Mouse (Mus musculus): ENCODE measurements around the gene Atf7ip2.
A peak's percentile ranks its signal among the peaks of the same experiment; 100 is the strongest.
"Not testable (repeated sequence)": the region's sequence is repeated elsewhere in the genome, so short reads cannot be mapped to it uniquely, and the experiment has no call there.

The Atf7ip2 gene

DNA sequence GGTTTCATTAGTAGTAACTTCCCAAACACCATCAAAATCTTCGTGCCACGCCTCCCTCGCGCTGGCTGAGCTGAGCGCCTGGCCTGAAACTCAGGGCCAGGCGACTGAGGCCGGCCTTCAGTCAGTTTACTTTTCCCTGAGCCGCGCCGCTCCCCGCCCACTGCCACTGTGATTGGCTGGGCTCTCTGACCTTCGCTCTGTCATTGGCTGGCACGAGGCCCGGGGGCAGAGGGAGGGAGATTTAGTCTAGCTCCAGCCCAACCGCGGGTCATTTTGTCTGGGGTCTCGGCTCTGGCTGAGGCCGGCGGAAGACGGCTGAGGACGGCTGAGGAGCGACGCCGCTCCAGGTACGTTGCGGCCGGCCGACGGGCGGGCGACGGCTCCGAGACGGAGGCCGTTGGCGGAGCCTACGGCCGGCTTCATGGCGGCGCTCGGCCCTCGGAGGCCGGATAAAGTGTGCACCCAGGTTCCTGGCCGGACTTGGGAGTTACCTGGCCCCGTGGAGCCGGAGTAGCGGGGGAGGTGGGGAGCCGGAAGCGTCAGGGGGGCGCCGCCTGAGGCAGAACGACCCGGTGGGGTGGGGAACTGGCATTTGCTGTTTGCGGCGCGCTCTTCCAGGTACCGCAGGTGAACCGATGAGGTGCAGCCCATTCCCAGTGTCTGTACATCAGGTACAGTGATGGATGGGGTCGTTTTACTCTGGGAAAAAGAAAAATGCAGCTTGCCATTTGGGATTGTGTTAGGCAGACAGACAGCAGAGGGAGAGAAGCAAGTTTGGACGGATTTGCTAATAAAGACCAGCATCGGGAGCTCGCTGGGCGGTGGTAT is at the start of gene Atf7ip2:
TSS of gene Atf7ip2 (plus strand) at position 34 of the 828 bp plus-strand sequence.
- peak; percentile 78 to 86 for DNase-seq

DNA sequence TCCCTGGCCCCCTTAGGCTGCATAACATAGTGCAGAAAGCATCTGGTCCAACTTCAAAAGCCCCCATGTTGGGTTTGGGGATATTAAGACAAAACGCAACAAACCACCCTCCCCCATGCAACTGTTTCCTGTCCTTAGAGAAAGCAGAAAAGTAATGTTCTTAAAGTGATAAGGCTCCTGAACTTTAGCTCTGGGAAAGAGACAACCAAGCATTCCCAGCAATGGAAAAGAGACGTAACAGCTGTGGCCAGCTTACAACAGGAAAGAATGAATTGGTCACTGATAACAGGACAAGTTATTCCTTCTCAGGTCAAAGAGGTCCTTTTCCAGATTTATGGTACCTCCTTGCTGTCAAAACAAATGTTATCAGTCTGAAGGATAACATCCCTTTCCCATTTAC is 49.3 kb upstream of the Atf7ip2 start:
- DNase-seq, result no peak

GRCm38 (mm10) chr16:10147401-10147800 is 45.1 kb upstream of the Atf7ip2 start:
- DNase-seq, result no peak

DNA sequence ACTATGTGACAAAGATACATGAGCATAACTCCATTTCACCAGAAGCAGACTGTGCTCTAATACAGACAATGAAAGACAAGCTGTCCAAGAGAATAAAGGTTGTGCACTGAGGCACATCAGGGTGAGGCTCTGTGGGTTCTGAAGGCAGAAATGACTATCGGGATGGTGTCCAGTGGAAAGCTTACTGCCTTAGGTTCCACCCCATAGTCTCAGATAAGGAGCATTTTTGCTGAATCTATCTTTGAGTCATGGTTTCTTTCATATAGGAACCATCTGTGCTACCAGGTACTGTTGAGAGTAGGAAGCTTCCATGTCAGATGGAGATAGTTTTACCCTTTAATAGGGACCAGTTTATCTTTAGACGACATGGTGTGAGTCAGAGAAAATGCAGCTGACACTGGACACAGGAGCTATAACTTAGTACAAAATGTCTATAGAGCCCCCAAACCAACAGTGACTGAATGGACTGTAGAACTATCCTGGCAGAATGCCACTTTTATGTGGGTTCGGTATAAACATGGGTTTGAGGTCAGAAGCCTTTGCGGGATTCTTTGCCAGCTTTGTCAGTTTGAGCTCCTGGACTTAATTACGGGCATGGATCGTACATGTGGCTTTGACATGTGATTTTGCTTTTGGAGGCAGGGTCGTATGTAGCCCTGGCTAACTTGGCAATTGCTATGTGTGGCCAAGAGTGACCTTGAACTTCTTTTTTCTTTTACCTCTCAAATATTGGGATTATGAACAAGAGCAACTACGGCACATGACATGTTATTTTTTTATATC is 23.2 kb upstream of the Atf7ip2 start:
- no peak for DNase-seq

DNA sequence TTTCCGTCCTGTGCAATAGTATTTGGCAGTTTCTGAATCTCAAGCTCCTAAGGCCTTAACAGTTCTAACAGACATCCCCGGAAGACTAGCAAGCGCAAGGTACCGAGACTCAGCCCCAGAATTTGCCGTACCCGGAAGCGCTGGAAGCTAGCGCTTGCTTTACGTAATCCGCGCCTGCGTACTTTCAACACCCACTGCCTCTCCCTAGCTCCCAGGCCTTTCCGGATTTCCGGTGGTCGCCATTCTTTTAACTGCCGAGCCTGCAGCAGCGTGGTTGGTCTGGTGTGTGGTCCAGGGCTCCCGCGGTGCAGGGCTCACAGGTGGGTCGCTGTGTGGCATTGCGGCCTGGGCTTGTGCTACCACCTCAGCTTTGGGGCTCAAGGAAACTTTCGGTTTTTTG is 22.5 kb upstream of the Atf7ip2 start, which contains the start of gene Rpl39l:
TSS of gene Rpl39l (plus strand) at position 222 of the 400 bp plus-strand sequence.
- no peak for DNase-seq

DNA sequence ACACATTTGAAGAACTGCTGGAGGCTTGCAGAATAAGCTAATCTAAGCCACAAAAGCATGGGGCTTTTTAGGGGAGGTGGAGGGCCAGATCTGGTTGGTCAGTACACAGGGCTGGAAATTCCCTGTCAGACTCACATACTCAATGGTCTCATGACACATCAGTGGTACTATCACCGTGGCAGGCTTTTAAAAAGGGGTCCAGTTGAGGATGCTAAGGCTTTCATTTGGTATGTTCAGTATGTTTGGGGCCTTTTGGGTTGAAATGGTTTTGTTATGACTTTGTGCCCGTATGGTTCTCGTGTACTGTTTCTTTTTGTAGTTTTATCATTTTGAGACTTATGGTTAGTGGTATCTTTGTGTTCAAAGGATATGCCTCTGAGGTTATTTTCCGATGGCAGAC is 21.2 kb upstream of the Atf7ip2 start:
- no peak for DNase-seq

- no peak for DNase-seq
Measured at GRCm38 (mm10) chr16:10172179-10172820, 20.2 kb upstream of the Atf7ip2 start.

DNA sequence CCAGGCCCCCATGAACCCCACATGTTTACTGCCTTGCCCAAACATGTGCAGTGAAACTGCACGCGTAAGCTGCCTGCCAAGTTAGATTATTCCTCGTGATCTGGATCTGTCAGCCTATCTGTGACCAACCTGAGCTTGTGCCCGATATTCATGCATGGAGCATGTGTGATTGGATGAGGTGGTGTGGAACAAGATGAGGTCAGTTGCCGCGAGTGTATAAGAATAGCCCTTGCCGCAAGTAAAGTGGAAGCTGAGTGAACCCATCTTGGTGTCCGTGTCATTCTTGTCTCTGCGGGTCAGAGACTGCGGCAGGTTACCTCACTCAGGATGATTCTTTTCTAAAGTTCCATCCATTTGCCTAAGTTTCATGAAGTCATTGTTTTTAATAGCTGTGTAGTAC is 5.1 kb upstream of the Atf7ip2 start:
- DNase-seq, result not testable (repeated sequence)

DNA sequence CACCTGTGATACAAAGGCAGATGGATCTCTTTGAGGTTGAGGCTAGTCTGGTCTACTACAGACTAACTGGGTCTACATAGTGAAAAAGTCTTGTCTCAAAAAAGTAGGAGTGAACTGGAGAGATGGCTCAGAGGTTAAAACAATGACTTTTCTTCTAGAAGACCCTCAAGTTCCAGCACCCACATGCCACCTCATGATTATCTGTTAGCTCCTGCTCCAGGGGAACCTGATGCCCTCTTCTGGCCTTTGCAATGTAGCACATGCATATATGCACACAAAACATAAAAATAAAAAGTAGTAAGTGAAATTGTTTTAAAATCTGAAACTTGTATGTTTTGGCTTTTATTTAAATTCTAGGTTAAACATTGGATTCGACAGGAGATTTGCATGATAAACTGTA is 16.3 kb downstream of the Atf7ip2 start:
- no peak for DNase-seq

DNA sequence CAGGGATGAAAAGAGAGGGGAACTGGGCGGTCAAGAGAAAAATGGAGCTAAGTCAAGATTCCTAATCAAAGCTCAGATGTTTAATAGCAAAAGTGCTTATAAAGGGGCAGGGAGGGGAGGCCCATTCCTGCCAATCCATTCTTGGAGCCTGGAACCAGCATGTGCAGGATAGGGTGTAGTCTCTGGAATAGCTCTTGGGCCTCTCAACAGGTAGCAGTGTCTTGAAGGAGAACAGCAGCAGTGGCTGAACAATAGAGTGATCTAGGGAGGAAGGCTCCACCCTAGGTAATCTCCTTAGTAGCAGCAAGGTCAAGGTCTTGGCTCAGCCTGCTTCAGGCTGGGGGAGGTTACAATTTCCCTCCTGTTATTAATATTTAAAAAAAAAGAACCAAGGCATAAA is 23.9 kb downstream of the Atf7ip2 start:
- DNase-seq, result not testable (repeated sequence)

DNA sequence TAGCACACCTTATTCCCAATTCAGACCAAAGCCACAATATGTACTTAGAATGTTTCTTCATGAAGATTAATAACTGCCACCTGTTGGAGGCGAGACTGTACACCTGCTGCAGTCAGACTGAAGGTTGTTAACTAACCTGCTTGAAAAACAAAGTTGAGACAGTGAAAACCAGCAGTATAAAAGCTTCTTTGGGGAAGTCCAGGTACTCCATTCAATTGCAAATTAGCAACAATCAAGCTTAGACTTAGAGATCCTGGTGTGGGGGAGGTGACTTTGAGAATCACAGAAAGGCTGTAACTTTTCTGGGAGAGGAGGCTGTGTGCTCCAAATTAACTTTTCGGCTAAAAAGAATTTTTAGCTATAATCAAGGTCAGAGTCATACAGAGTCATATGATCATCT is 24.5 kb downstream of the Atf7ip2 start:
- DNase-seq, result not testable (repeated sequence)

GRCm38 (mm10) chr16:10227361-10227760 is 34.8 kb downstream of the Atf7ip2 start:
- no peak for DNase-seq

DNA sequence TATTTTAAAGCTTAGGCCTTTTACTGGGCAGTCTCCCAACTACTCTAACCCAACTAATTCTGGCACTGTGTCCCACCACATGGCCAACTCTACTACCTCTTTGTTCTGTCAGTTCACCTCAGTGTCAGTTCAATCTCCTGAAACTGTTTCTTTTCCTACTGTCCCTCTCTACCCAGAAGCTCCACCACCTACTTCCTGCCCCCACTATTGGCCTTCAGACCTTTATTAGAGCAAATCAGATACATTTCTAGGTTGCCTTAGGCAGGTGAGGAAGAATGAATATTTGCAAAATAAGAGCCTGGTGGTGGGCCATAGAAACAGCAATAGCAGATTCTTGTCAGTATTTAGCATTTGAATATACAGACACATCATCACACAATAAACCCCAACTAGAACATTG is 44.1 kb downstream of the Atf7ip2 start:
- DNase-seq, result no peak

DNA sequence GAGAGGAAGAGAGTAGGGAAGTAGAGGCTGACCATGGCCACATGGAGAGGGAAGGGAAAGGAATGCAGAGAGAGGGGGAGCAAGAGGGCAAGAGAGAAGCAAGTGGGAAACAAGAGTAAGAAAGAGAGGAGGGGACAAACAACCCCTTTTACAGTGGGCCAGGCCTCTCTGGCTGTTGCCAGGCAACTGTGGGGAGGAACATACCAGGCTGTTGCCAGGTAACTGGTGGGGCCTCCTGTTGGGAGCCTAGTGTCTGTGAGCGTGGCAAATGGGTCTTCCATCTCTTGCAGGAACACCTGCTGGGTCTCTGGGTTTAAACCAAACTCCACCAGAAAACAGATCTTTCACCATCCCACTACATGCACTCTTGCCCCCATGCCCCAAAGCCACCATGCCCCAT is 61.5 kb downstream of the Atf7ip2 start:
- no peak for DNase-seq

DNA sequence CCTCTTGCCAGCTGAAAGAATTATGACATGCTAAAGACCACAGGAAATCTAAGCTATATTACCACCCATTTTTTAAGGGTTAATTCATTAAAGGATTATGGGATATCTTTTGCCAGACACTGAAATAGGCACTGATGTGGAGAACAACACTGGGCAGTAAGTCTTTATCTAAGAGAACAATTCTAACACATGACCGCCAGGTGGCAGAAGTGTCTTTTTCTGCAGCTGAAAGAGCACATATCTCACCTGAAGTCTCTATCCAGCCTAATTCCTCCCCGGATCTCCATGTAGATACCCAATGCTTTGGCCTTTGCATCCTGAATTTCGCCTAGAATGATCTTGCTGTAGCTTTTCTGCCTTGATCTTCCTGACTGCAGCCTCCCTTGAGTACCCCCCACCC is 79.7 kb downstream of the Atf7ip2 start:
- peak; percentile 62 to 68 for DNase-seq

- DNase-seq, result no peak
Measured at GRCm38 (mm10) chr16:10274465-10274864, 82.0 kb downstream of the Atf7ip2 start.

DNA sequence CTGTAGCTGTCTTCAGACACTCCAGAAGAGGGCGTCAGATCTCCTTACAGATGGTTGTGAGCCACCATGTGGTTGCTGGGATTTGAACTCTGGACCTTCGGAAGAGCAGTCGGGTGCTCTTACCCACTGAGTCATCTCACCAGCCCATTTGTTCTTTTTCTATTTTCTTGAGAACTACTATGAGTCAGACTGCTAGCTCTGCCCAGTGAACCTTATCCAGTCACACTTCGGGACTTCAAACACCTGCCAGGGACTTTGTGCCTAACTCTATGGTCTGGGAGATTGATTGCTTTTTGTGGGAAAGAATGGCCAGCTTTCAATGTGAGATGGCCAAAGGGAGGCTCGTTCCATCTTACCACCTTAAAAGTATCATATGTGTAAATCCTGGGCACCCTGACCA is 84.3 kb downstream of the Atf7ip2 start:
- not testable (repeated sequence) for DNase-seq

- peak; percentile 79 to 85 for DNase-seq
Measured at GRCm38 (mm10) chr16:10280286-10280951, 87.9 kb downstream of the Atf7ip2 start.

DNA sequence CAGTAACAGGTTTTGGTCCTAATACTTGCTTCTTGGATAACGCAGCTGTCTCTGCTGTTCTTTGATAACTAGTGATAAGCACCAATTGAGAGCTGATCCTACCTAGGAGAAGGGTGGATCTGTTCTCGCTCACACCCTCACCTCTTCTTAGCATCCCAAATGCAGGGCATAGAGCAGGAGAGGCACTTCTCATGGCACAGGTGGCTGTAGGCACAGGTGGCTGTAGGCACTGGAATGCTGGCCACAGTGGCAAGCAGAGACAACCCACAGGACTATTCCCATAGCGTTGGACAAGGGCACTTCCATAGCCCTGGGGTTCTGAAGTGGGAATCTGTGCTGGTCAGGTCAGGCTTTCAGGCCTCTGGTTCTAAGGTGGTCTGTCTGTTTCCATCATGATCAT is 89.4 kb downstream of the Atf7ip2 start:
- no peak for DNase-seq

DNA sequence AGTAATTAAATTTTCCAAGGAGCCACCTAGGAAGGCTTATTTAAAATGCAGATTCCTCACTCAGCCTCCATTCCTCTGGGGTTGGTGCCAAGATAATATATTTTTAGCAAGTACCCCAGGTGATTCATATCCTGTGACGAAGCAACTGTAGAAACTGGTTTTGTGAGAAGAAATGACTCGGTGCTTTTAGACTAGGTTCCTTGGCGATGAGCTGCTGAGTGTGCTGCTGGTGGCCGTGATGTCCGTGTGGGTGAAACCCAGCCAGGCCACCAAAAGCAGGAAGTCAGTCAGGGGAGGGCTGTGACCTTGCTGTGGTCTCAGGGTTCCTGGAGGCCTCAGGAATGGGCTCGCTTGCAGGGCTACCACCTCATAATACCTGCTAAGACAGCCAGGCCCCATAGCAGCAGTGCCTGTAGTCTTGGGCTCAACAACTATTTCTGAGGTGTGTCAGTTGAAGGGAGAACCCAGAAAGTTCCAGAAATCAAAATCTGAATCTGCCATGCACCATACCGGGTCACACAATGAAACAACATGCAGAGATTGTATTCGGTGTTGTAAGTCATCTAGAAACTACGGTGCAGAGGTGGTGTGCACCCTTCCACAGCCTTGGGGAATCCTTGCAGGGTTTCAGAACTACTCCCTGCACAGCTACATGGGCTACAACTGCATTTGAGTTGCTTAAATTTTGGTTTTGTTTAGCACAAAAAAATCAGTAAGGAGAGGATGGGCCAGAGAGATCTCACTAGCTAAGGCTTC is 94.2 kb downstream of the Atf7ip2 start:
- peak in 1 of 2 experiments; percentile 11 for DNase-seq

- DNase-seq, result no peak
Measured at GRCm38 (mm10) chr16:10288115-10288514, 95.6 kb downstream of the Atf7ip2 start.
